Mouse (Mus musculus) brain, embryonic 14.5 days (tissue): ENCODE results near the gene Fam19a1.

Experiments used
- CTCF ChIP-seq: fragments of 200-500 bp; IDR thresholded peaks from 2 replicates; pipeline ENCODE4 v1.5.1; 2012; ENCODE audit warnings: inconsistent platforms, mild to moderate bottlenecking, moderate library complexity, borderline replicate concordance; ENCODE audit not compliant: insufficient read depth, insufficient read length; ENCODE audit errors: extremely low read depth
- POLR2A ChIP-seq: fragments of 200-500 bp; IDR thresholded peaks from 2 replicates; pipeline ENCODE4 v1.6.1; 2012; ENCODE audit warnings: mild to moderate bottlenecking, inconsistent platforms, borderline replicate concordance; ENCODE audit not compliant: poor library complexity, insufficient read depth, insufficient read length, severe bottlenecking; ENCODE audit errors: extremely low read depth

DNA sequence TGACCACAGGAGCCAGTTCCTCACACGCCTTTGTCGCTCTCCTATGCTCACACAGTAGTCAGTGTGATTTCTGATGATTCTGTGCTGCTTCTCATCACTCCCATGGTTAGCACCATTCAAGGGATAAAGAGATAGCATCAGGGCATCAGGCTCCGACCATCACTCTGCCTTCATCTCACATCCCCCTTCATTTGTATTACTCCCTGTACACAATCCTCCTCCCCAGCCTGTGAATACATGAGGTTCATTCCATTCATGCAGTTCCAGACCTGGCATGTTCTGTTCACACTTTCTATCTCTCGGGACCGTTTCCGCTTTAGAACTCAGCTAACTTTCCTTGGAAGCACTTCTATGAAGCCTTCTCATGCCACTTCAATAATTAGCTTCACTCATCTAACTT, 259.9 kb downstream of the Fam19a1 start:
- TF ChIP-seq POLR2A (no peak), CTCF (no peak)
